Mouse (Mus musculus): Measurements from ENCODE around the gene 1810062G17Rik. TPM values are rescaled to one million over a fixed set of nuclear protein-coding genes. Genes with fewer than 3 reads are reported as not detected.
A peak's percentile ranks its signal among the peaks of the same experiment; 100 is the strongest.

The 1810062G17Rik gene
- not detected for total RNA-seq (2021)
- long read RNA-seq, experiment 1, result 0 reads
- long read RNA-seq, experiment 2, partial matches to known transcripts, result 0 of 1 reads
- long read RNA-seq, experiment 2, other reads (novel, unspliced or antisense), result 1 of 1 reads

DNA sequence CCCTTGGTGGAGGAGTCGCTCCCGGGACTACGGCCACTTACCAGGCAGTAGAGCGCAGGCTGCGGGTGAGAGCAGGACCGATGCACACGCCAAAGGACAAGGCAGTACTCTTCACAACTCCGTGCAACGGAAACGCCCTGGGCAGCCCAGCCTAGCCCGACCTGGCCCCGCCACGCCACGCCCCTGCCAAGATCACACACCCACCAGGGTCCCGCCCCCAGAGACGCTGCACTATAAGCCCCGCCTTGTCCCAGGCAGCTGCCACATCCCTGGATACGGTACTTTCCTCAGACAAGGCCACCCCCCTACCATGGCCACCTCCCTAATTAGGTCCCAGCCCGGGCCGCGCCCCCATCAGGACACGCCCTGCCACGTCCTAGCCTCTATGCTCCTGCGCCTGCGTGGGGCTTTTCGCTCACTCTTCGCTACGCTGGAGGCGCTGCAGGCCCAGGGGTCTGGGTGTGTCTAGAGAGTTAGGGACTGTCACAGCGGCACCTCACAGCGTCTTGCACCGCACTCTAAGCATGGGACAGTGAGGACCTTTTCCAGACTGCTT lies at the start of gene 1810062G17Rik, which contains the start of gene Anxa5:
Gene 1810062G17Rik, plus strand, starts transcription at position 406 of the 556 bp plus-strand sequence.
Gene Anxa5, minus strand, starts transcription at position 363 of the 556 bp plus-strand sequence.
- peak; percentile 98 to 100 for DNase-seq

DNA sequence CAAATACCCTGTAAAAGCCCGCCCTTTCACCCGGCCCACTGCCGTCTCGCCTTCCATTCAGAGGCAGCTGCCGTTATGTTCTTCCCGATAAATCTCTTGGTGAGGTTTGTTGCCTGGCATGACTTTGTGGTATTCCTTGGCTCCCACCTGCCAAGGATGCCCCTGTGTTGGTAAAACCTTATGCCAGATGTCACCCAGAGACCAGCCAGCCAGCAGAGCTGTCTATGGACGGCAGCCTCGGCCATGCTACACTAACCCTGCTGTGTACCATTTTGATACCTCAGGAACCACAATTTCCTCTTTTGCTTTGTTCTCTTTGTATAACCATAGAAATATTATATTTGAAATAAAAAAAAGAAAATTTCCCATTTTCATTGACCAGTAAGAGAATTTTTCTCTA lies 48.4 kb upstream of the 1810062G17Rik start:
- DNase-seq, result no peak

DNA sequence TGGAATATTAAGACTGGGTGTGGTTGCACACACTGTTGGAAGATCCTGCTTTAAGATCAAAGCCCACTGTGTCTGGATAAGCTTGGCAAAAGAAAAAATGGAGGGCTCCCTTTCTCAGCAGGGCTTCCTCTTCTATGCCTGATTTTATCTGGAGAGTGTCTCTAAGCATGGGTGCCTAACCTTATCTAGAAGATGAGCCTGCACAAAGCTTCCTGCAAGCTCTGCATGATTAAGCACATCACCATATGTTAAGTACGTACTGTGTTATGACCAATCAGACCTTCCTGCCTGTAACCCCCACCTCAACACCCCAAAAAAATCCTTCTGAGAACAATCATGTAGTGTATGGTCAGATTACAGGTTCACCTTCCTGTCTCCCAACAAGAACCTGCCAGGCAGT lies 45.4 kb upstream of the 1810062G17Rik start:
- DNase-seq, result no peak

DNA sequence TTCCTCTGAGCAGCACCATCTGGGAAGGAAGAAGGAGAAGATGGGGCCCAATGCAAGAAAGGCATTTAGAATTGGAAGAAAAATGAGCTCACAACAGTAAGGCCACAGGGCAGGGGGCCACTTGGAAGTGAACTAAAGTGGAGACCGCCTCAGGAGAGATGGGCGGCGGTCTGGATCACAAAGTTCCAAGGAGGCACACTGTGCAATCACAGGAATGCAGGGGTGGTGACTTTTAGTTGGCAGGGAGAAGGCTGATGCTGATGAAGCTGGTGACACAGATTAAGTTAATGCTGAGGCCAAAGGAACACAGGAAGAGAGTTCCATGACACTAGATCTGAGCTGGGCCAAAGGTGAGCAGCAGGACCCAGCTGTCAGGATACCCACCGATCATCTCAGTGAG lies 35.5 kb upstream of the 1810062G17Rik start:
- DNase-seq, result peak in 1 of 2 experiments; percentile 40

DNA sequence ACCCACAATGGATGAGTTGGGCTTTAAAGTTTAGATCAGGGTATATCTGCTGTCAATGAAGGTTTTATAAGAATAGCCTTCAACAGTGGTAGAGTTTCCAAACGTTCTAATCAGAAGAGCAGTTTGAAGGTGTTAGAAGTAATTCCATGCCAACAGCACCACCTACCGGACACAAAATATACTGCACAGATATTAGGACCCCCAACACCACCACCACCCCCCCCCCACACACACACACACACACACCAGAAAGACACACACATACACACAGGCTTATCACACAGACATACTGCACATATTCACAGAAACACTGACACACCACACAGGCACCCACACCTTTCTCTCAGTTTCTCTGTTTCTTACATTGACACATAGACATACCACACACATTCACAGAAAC lies 33.3 kb upstream of the 1810062G17Rik start:
- peak; percentile 36 to 74 for DNase-seq

DNA sequence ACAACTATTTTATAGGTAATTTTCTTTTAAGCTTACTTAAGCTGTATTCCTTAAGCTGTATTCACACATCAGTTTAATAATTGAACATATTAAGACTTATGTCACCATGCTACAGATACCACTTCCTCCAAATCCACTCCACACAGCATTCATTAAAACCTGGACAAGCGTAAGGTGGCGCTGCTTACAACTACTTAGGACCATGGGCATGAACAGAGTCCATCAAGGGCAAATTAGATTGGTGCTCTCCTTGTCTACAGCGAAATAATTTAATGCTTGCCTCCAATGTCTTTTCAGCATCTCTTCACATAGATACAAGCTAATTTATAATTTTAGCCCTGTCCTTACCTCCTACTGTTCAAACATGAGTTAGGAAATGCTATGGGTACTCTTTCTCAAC lies 29.7 kb upstream of the 1810062G17Rik start:
- DNase-seq, result no peak

DNA sequence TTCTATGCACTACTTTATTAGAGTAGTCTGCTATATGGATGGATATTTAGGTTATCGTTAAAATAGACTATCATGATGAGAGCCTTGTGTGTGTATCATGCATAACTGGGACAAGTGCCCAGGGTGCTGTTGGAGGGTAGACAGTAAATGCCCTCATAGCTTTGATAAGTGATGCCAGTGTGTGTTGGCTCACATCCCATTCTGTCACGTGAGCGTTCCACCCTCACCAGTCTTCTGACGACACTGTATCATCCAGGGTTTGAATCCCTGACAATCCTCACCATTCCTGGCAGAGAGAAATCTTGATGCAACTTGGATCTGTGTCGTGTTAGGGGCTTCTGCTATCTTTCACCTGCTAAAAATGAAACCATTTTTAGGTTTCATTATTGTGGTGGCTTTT lies 29.2 kb upstream of the 1810062G17Rik start:
- DNase-seq, result peak; percentile 23 to 48

DNA sequence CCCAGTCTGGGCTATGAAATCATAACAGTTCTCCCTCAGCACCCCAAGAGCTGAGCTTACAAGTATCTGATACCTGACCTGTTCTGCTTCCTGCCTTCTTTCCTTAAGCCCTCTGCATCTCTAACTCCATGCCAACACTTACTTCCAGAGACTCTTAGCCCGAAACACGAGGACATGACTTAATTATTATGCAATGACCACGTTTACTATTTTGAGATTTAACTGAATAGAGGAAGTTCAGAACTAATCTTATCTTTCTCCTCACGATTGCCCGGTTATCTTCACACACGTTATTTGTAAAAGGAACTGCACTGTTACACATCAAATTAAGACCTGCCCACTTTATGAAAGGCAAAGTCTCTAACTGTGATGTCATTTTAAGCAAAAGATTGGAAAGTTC lies 28.8 kb upstream of the 1810062G17Rik start:
- DNase-seq, result no peak

DNA sequence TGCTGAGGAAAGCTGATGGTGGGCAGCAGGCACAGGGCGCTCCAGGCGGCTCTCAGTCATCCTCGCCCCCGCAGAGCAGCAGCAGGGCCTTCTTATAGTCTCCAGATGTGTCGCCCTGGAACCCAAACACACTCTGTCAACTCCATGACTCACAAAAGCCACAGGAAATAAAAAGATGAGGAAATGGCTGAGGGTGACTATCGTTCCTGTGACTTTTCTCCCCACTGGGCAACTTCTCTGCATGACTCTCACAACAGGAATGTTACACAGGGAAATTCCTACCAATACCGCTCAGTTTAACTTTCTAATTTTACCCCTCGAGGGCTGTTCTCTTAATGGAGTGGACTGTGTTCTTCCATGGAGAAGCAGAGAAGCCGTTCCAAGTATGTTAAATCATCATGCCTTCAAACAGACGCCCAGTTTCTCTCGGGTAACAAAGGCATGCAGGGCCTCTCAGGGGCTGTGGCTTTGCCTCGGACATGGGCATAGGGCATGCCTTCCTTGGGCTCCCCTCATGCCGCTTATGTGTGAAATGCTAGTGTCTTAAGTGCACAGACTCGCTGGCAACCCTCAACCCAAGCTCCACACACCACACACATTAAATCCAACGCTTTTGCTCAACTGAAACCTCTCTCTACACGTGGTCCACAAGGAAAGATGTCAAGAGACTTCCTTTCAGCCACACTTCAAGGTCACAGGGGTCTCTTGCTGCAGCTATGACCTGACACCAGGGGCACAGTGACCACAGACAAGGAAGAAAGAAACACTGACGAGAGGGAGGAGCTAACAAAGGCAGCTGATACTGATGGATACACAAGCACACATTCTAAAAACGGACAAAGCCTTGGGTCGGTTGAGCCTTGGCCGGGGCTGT lies 26.2 kb upstream of the 1810062G17Rik start:
- peak in 1 of 2 experiments; percentile 60 for DNase-seq

DNA sequence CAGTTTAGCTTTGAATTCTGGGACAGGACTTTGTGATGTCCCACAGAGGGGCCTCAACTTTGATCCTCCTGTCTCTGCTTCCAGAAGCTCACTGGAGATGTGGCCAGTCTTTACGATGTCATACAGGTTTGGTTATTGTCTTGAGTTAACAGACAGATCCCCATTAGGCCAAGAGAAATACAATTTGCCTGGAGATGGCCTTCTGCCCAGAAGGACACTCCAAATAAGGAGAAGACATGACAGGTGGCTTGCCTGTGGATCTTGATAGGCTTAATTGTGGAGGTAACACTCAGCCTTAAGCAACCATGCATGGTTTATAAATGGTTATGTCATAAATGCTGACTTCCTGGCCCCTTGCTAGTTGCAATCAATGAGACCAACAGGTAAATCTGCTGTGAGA lies 23.2 kb upstream of the 1810062G17Rik start:
- no peak for DNase-seq

DNA sequence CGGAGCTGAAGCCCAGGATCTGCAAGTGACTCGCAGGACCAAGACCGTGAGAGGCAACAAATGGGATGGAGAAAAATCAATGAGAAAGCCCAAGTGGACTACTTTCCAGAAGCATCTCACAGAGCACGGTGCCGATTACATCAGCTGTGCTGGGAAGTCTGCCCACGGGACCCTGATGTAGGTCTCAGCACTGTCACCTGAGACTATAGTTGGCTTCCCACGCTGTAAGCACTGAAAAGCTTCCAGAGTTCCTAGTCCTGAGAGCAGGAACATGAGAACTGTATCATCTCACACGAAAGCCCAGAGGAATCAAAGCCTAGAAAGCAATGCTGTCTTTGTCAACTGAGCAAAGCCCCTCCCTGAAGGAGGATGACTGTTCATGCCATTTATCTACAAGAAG lies 20.6 kb upstream of the 1810062G17Rik start:
- no peak for DNase-seq

DNA sequence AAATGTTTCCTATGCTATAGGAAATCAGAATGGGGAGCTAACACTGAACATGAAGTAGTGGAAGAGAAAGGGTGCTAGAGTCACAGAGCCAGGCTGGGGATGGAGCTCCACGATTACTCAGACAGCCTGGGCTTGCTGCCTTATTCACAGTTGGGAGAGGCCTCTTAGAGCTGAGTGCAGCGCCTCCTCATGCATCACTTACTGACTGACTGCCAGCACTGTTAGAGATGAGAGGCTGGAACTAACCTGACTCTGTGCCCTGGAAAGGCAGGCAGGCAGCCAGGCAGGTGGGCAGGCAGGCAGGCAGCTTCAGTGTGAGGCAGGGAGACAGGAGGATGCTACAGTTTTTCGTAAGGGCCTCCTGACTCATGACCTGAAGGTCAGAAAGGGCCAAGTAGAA lies 20.2 kb upstream of the 1810062G17Rik start:
- peak in 1 of 2 experiments; percentile 26 for DNase-seq

DNA sequence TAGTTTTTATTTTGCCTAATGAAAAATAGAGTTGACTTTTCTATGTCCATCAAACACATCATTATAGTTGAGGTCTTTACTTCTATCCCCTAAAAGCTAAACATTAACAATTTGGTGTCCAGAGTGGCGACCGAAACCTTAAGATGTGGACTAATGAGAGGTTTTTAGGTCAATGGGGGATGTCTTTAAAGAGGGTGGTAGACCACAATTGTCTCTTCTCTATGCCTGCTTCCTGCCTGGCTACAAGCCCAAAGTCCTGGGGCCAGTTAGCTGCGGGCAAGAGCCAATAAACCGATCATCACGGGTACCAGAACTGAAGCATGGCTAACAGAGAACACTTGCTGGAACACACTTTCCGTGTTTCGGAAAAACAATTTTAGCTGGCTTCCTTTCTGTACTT lies 15.0 kb upstream of the 1810062G17Rik start:
- no peak for DNase-seq

DNA sequence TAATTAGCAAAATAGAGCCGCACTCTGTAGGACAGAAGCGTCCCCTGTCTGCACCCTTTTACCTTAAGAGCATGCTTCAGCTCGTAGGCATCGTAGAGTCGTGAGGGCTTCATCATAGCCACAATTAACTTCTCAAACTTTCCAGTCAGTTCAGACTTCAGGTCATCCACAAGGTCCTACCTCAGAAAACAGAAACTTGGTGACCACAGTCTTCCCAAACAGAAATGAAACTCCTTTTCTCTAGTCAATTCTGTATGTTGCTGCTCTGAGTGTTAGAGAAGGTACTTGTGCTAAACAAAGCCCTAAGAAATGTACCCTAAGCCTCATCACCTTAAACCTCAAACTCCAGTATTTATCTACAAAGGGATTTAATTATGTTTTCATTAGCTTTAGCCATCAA lies 13.9 kb upstream of the 1810062G17Rik start:
- no peak for DNase-seq

DNA sequence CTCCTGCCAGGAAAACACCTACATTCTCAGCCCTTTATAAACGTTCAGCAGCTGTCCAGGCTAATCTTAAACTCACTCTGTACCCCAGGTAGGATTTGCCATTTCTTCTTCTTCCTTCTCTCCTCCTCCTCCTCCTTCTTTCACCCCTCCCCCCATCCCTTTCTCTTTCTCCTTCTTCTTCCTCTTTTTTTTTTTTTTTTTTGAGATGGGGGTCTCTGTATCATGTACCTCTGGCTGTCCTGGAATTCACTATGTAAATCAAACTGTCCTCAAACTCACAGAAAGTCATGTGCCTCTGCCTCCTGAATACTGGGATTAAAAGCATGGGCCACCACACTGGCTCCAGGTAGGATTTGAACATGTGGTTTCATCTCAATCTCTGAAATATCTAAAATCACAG lies 13.4 kb upstream of the 1810062G17Rik start:
- no peak for DNase-seq

DNA sequence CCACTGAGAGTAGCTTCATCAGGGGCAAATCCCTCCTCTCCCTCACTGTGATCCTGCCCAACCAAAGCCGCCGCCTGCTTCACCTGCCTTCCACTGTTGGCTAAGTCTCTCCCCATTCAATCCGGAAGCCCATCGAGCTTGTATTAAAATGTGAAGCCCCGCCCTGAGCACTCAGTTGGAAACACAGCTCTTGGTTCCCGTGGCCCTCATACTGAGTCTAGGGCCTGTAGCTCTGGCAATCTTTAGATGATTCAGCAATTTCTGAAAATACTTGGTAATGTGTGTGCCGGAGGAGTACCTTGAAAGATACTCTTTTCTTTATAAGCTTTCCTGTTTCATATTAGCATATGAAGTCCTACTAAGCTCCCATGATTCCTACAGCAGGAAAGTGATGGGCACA lies 10.2 kb upstream of the 1810062G17Rik start:
- DNase-seq, result no peak

DNA sequence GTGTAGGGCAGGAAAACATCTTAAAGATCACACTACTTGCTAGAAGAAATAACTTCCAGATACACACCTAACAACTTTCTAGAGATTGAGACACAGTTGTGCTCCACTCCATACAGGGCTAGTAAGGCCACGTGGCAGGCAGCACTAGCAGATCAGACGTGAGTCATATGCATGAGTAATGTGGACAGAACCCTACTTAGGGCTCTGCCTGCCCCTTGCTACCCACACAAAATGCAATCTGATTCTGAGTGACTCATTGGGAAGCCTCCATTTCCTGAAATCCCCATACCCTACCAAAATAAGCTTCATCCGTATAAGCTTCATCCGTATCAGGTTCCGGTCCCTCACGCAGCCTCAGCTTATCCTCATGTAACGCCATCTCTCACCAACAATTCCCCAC lies 8.1 kb upstream of the 1810062G17Rik start:
- DNase-seq, result no peak

DNA sequence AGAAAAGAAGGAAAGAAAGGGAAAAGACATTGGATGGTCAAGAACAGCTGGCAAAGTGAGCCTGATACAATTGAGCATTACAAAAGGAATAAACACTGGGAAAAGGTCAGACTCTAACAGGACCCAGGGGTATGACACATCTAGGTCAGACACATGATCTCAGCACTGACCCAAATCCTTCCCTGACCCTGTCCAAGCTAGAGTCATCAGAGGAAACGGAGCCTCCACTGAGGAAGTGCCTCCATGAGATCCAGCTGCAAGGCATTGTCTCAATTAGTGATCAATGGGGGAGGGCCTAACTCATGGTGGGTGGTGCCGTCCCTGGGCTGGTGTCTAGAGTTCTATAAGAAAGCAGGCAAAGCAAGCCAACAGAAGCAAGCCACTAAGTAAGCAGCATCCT lies 6.9 kb upstream of the 1810062G17Rik start:
- DNase-seq, result peak; percentile 49 to 68

DNA sequence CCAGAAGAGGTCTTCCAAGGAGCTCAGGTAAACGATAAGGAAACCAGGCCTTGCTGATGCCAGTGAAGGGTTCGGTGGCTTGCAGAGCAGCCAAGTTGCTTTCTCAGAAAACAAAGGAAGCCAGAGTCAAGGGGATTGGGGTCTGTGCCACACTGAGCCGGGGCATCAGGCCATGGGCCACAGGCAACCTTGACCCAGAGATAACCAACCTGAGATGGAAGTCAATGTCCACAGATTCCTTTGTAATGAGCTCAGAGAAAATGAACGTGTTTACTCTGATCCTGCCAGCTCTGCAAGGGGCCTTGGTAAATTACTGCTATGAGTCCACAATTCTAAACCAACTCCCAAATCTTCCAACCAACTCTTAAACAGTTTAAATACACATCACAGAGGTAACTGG lies 3.9 kb upstream of the 1810062G17Rik start:
- DNase-seq, result peak; percentile 32 to 44

DNA sequence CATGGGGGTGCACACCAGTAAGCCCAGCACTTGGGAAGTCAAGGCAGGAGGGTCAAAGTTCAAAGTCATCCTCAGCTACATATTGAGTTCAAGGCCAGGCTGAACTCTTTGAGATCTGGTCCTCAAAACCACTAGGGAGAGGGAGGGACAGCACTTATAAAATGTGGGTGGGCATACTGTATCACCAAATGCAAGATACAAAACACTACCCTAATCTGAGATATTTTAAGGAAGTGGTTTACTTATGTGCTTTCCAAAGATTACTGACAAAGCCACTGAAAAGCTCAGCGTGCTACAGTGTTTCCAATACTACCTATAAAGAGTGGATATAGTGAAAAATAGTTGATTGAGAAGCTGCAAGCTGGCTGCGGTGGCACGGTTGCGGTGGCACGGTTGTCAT lies 2.5 kb upstream of the 1810062G17Rik start:
- DNase-seq, result no peak

DNA sequence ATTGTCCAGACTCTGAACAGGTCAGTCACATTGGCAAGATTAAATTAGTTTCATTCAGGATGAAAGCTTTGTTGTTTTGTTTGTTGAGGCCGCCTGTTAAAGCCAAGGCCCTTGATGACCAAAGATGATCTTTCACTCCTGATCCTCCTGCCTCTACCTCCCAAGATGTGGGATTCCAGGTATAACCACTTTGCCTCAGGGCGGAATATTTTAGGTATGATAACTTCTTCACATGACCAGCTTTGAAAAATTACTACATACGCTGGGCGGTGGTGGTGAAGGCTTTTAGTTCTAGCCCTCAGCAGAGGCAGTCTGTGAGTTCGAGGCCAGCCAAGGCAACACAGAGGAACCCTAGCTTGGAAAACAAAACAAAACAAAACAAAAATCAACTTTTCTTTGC lies 1.3 kb upstream of the 1810062G17Rik start:
- no peak for DNase-seq

DNA sequence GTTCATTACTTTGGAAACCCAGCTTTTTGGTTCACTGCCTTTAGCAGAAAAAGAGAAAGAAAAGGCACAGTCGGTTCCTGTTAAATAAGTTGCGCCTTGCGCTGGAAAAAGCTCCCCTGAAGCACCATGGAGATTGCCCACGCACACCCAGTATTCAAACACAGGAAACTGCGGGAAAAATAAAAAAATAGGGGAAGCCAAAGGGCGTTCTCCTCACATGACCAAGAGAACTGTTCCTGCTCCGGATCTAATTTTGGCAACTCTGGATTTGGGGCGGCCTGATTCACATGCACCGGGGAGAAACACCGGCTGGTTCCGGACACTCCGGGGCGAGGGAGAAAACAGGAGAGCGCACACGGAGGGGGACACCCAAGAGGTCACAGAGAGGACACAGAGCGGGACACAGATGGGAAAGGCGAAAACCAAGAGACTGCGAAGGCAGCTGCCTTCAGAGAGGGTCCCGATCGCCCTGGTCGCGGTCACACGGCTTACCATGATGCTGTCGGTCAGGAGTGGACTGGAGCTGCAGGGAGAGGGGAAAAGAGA lies 726 bp upstream of the 1810062G17Rik start:
- peak; percentile 85 to 88 for DNase-seq

Measured in heart, adult 18-20 months (tissue).